Mouse (Mus musculus): ENCODE measurements around the gene Ndufc1. TPM values are rescaled to one million over a fixed set of nuclear protein-coding genes. Genes with fewer than 3 reads are reported as not detected.
A peak's percentile ranks its signal among the peaks of the same experiment; 100 is the strongest.
"Not testable (repeated sequence)": the region's sequence is repeated elsewhere in the genome, so short reads cannot be mapped to it uniquely, and the experiment has no call there.

The Ndufc1 gene
- 361 and 448 TPM in 2 replicates for polyA plus RNA-seq (2012; rRNA removed)

GRCm38 (mm10) chr3:51408561-51409183, at the start of gene Ndufc1:
Gene Ndufc1 (minus strand): TSS chr3:51408988.
- H3K27me3 ChIP-seq (ENCODE audit: control insufficient read depth, insufficient read depth, low read length), result no peaks in the 10 kb centered on the region
- TF ChIP-seq CTCF (IDR thresholded peaks at IDR 0.05; ENCODE audit: control insufficient read depth, insufficient read depth, insufficient replicate concordance, low read depth, low read length) (peak; percentile 99), POLR2A (IDR thresholded peaks at IDR 0.05; ENCODE audit: control insufficient read depth, low read depth, low read length) (peak; percentile 94)
- no peaks in the 10 kb centered on the region; the same call in 1 of the 2 replicates for H3K36me3 ChIP-seq (ENCODE audit: control insufficient read depth, insufficient read depth, low read length)
- peak within 1 kb of the TSS; percentile 86 for H3K27ac ChIP-seq (ENCODE audit: control insufficient read depth, insufficient read depth, low read depth, low read length)
- H3K4me1 ChIP-seq (ENCODE audit: control insufficient read depth, insufficient read depth, low read length), result peaks cover 5% of the 10 kb centered on the region
- peak within 1 kb of the TSS; percentile 88 for H3K4me3 ChIP-seq (ENCODE audit: control insufficient read depth, low read depth, low read length)

- no peak for TF ChIP-seq CTCF (IDR thresholded peaks at IDR 0.05; ENCODE audit: control insufficient read depth, insufficient read depth, insufficient replicate concordance, low read depth, low read length)
- no peak for TF ChIP-seq POLR2A (IDR thresholded peaks at IDR 0.05; ENCODE audit: control insufficient read depth, low read depth, low read length)
- Histone ChIP-seq H3K36me3 (ENCODE audit: control insufficient read depth, insufficient read depth, low read length) (no peaks in the 10 kb centered on the region), H3K27me3 (ENCODE audit: control insufficient read depth, insufficient read depth, low read length) (no peaks in the 10 kb centered on the region), H3K4me1 (ENCODE audit: control insufficient read depth, insufficient read depth, low read length) (no peaks in the 10 kb centered on the region), H3K4me3 (ENCODE audit: control insufficient read depth, low read depth, low read length) (no peak overlapping the region), H3K27ac (ENCODE audit: control insufficient read depth, insufficient read depth, low read depth, low read length) (no peak overlapping the region)
These were observed 26.2 kb upstream of the Ndufc1 start for GRCm38 (mm10) chr3:51434871-51435595.

GRCm38 (mm10) chr3:51434364-51434763, 25.6 kb upstream of the Ndufc1 start:
- H3K4me3 ChIP-seq (ENCODE audit: control insufficient read depth, low read depth, low read length); H3K27me3 ChIP-seq (ENCODE audit: control insufficient read depth, insufficient read depth, low read length); H3K27ac ChIP-seq (ENCODE audit: control insufficient read depth, insufficient read depth, low read depth, low read length); H3K4me1 ChIP-seq (ENCODE audit: control insufficient read depth, insufficient read depth, low read length); H3K36me3 ChIP-seq (ENCODE audit: control insufficient read depth, insufficient read depth, low read length): not testable (repeated sequence)

- Histone ChIP-seq H3K27ac (ENCODE audit: control insufficient read depth, insufficient read depth, low read depth, low read length) (no peak overlapping the region), H3K4me1 (ENCODE audit: control insufficient read depth, insufficient read depth, low read length) (no peaks in the 10 kb centered on the region), H3K27me3 (ENCODE audit: control insufficient read depth, insufficient read depth, low read length) (no peaks in the 10 kb centered on the region), H3K36me3 (ENCODE audit: control insufficient read depth, insufficient read depth, low read length) (no peaks in the 10 kb centered on the region), H3K4me3 (ENCODE audit: control insufficient read depth, low read depth, low read length) (no peak overlapping the region)
- TF ChIP-seq POLR2A (IDR thresholded peaks at IDR 0.05; ENCODE audit: control insufficient read depth, low read depth, low read length) (no peak), CTCF (IDR thresholded peaks at IDR 0.05; ENCODE audit: control insufficient read depth, insufficient read depth, insufficient replicate concordance, low read depth, low read length) (no peak)
These were observed 16.6 kb upstream of the Ndufc1 start for GRCm38 (mm10) chr3:51425394-51425793.

GRCm38 (mm10) chr3:51421921-51422320, 13.1 kb upstream of the Ndufc1 start:
- H3K36me3 ChIP-seq (ENCODE audit: control insufficient read depth, insufficient read depth, low read length), result no peaks in the 10 kb centered on the region
- H3K27ac ChIP-seq (ENCODE audit: control insufficient read depth, insufficient read depth, low read depth, low read length), result no peak overlapping the region
- TF ChIP-seq POLR2A (IDR thresholded peaks at IDR 0.05; ENCODE audit: control insufficient read depth, low read depth, low read length), result no peak
- TF ChIP-seq CTCF (IDR thresholded peaks at IDR 0.05; ENCODE audit: control insufficient read depth, insufficient read depth, insufficient replicate concordance, low read depth, low read length), result no peak
- no peaks in the 10 kb centered on the region for H3K27me3 ChIP-seq (ENCODE audit: control insufficient read depth, insufficient read depth, low read length)
- no peak overlapping the region for H3K4me3 ChIP-seq (ENCODE audit: control insufficient read depth, low read depth, low read length)
- H3K4me1 ChIP-seq (ENCODE audit: control insufficient read depth, insufficient read depth, low read length), result no peaks in the 10 kb centered on the region

GRCm38 (mm10) chr3:51417966-51418365, 9.2 kb upstream of the Ndufc1 start:
- H3K4me3 ChIP-seq (ENCODE audit: control insufficient read depth, low read depth, low read length), result peak overlapping the region; percentile 41; the same call in 1 of the 2 replicates
- no peak for TF ChIP-seq CTCF (IDR thresholded peaks at IDR 0.05; ENCODE audit: control insufficient read depth, insufficient read depth, insufficient replicate concordance, low read depth, low read length)
- no peak for TF ChIP-seq POLR2A (IDR thresholded peaks at IDR 0.05; ENCODE audit: control insufficient read depth, low read depth, low read length)
- H3K27ac ChIP-seq (ENCODE audit: control insufficient read depth, insufficient read depth, low read depth, low read length), result no peak overlapping the region

GRCm38 (mm10) chr3:51417485-51417884, 8.7 kb upstream of the Ndufc1 start:
- Histone ChIP-seq H3K4me3 (ENCODE audit: control insufficient read depth, low read depth, low read length) (peak overlapping the region; percentile 27; the same call in 1 of the 2 replicates), H3K36me3 (ENCODE audit: control insufficient read depth, insufficient read depth, low read length) (no peaks in the 10 kb centered on the region)
- no peak for TF ChIP-seq CTCF (IDR thresholded peaks at IDR 0.05; ENCODE audit: control insufficient read depth, insufficient read depth, insufficient replicate concordance, low read depth, low read length)
- TF ChIP-seq POLR2A (IDR thresholded peaks at IDR 0.05; ENCODE audit: control insufficient read depth, low read depth, low read length), result no peak

More at GRCm38 (mm10) chr3:51417966-51418365, 9.2 kb upstream of the Ndufc1 start:
- H3K36me3 ChIP-seq (ENCODE audit: control insufficient read depth, insufficient read depth, low read length), result no peaks in the 10 kb centered on the region
- no peaks in the 10 kb centered on the region for H3K27me3 ChIP-seq (ENCODE audit: control insufficient read depth, insufficient read depth, low read length)
- H3K4me1 ChIP-seq (ENCODE audit: control insufficient read depth, insufficient read depth, low read length), result peaks cover 2% of the 10 kb centered on the region; the same call in 1 of the 2 replicates

More at GRCm38 (mm10) chr3:51417485-51417884, 8.7 kb upstream of the Ndufc1 start:
- Histone ChIP-seq H3K27me3 (ENCODE audit: control insufficient read depth, insufficient read depth, low read length) (no peaks in the 10 kb centered on the region), H3K4me1 (ENCODE audit: control insufficient read depth, insufficient read depth, low read length) (peaks cover 2% of the 10 kb centered on the region; the same call in 1 of the 2 replicates), H3K27ac (ENCODE audit: control insufficient read depth, insufficient read depth, low read depth, low read length) (no peak overlapping the region)
